Mouse (Mus musculus): Measurements from ENCODE around the gene Sowaha. TPM values are rescaled to one million over a fixed set of nuclear protein-coding genes. Genes with fewer than 3 reads are reported as not detected.

Sowaha gene
- polyA plus RNA-seq (2012; ENCODE audit: insufficient read depth, low replicate concordance) = not detected in 2 replicates

GRCm38 (mm10) chr11:53479783-53480301 lies at the start of gene Sowaha, which contains the start of gene Gm9945:
Gene Sowaha, minus strand, starts transcription at chr11:53480274.
Gene Gm9945, plus strand, starts transcription at chr11:53480166.
- Histone ChIP-seq H3K27me3 (replicated peaks) (peaks cover 62% of the 10 kb centered on the region), H3K36me3 (replicated peaks; ENCODE audit: low read length) (no peaks in the 10 kb centered on the region), H3K4me1 (peaks cover 49% of the 10 kb centered on the region), H3K9me3 (peaks cover 13% of the 10 kb centered on the region), H3K4me3 (replicated peaks) (peak within 1 kb of the TSS; percentile 89)
- TF ChIP-seq FLI1 (IDR thresholded peaks at IDR 0.05; ENCODE audit: low read length) (no peak), GATA1 (IDR thresholded peaks at IDR 0.05; ENCODE audit: borderline replicate concordance, low read length) (no peak)

DNA sequence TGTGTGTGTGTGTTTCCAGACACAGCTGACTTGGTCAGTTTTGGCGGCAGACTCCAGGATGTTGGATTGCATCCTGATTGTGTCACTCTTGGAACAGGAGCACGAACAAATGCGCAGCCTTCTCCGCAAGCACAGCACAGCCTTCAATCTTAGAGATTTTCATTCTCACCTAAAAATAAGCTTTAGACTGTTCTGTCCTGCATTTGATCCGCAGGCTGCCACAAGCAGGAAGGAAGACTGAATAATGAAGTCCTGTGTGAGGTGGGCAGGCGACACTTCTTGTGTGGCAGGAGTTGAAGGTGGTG lies 49.1 kb upstream of the Sowaha start:
- no peak for TF ChIP-seq GATA1 (IDR thresholded peaks at IDR 0.05; ENCODE audit: borderline replicate concordance, low read length)
- TF ChIP-seq FLI1 (IDR thresholded peaks at IDR 0.05; ENCODE audit: low read length) = no peak
- no peaks in the 10 kb centered on the region for H3K27me3 ChIP-seq (replicated peaks)
- H3K4me1 ChIP-seq = peaks cover 80% of the 10 kb centered on the region
- H3K36me3 ChIP-seq (replicated peaks; ENCODE audit: low read length) = peaks cover 81% of the 10 kb centered on the region
- no peak overlapping the region for H3K4me3 ChIP-seq (replicated peaks)
- no peaks in the 10 kb centered on the region for H3K9me3 ChIP-seq

GRCm38 (mm10) chr11:53528397-53529252 lies 48.6 kb upstream of the Sowaha start:
- H3K4me1 ChIP-seq = peaks cover 86% of the 10 kb centered on the region
- no peaks in the 10 kb centered on the region for H3K9me3 ChIP-seq
- H3K4me3 ChIP-seq (replicated peaks) = peak overlapping the region; percentile 66
- peaks cover 77% of the 10 kb centered on the region for H3K36me3 ChIP-seq (replicated peaks; ENCODE audit: low read length)
- TF ChIP-seq FLI1 (IDR thresholded peaks at IDR 0.05; ENCODE audit: low read length) (no peak), GATA1 (IDR thresholded peaks at IDR 0.05; ENCODE audit: borderline replicate concordance, low read length) (no peak)
- H3K27me3 ChIP-seq (replicated peaks) = no peaks in the 10 kb centered on the region

DNA sequence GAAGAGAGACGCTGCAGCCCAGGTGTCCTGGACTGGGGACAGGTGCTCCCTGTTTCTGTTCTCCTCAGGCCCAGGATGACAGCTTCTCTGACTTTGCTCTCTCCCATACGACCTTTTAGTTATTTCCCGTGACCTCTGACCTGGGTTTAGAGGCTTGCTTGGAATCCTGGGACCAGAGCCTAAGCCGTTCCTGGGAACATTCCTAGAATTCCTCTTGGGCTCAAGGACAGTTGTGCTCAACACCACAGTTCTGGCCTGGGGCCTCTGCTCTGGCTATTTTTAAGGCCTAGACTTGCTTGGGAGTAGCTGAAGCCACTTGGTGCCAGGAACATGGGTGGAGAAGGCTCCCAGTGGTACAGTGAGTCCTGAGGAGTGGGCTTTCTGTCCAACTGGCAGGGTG lies 45.4 kb upstream of the Sowaha start:
- no peak for TF ChIP-seq GATA1 (IDR thresholded peaks at IDR 0.05; ENCODE audit: borderline replicate concordance, low read length)
- TF ChIP-seq FLI1 (IDR thresholded peaks at IDR 0.05; ENCODE audit: low read length) = no peak
- Histone ChIP-seq H3K9me3 (no peaks in the 10 kb centered on the region), H3K27me3 (replicated peaks) (no peaks in the 10 kb centered on the region), H3K4me3 (replicated peaks) (no peak overlapping the region), H3K36me3 (replicated peaks; ENCODE audit: low read length) (peaks cover 74% of the 10 kb centered on the region), H3K4me1 (peaks cover 100% of the 10 kb centered on the region)

- peak overlapping the region; percentile 34 for H3K4me3 ChIP-seq (replicated peaks)
- peaks cover 69% of the 10 kb centered on the region for H3K36me3 ChIP-seq (replicated peaks; ENCODE audit: low read length)
- peaks cover 99% of the 10 kb centered on the region for H3K4me1 ChIP-seq
- TF ChIP-seq FLI1 (IDR thresholded peaks at IDR 0.05; ENCODE audit: low read length) (no peak), GATA1 (IDR thresholded peaks at IDR 0.05; ENCODE audit: borderline replicate concordance, low read length) (no peak)
- no peaks in the 10 kb centered on the region for H3K27me3 ChIP-seq (replicated peaks)
- no peaks in the 10 kb centered on the region for H3K9me3 ChIP-seq
Observed at GRCm38 (mm10) chr11:53524905-53525304, 44.8 kb upstream of the Sowaha start.

DNA sequence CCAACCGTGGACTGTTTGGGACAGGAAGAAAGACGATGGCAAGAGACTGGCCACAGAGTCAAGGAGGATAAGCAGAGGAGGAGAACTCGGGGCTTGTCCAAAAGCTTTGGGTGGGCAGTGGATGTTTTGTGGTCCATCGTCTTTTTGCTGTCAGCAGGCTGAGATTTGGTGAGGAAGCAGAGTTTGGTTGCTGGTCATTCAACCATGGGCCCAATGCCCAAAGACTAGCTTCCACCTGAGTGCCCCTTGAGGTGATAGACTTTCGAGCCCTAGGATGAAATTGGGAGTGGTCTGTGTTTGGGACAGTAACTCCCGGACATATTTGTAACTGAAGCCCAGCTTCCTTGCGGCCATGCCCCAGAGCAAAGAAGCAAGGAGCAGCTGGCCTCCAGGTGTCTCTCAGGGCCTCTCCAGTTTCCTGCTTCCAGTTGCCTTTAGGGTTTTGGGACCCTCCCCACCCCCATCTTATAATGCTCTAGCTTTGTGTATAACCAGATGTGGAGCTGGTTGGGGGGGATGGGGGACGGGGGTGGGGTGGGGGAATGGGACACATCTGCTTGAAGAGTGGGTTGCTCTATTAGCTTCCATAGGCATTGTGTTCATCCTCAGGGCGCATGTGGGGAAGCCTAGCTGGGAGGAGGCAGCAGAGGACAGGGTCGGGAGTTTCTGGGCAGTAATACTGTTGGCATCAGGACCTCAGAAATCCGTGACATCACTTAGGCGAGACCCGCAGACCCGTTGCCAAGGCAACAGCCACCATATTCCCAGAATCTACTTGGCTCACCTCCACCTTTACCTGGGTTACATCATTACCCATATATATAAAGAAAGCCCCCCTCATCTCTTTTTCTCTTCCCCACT lies 43.7 kb upstream of the Sowaha start:
- Histone ChIP-seq H3K9me3 (no peaks in the 10 kb centered on the region), H3K27me3 (replicated peaks) (no peaks in the 10 kb centered on the region), H3K4me1 (peaks cover 96% of the 10 kb centered on the region), H3K36me3 (replicated peaks; ENCODE audit: low read length) (peaks cover 61% of the 10 kb centered on the region), H3K4me3 (replicated peaks) (no peak overlapping the region)
- TF ChIP-seq GATA1 (IDR thresholded peaks at IDR 0.05; ENCODE audit: borderline replicate concordance, low read length) = no peak
- no peak for TF ChIP-seq FLI1 (IDR thresholded peaks at IDR 0.05; ENCODE audit: low read length)

- peaks cover 96% of the 10 kb centered on the region for H3K4me1 ChIP-seq
- no peaks in the 10 kb centered on the region for H3K27me3 ChIP-seq (replicated peaks)
- peak overlapping the region; percentile 2 for H3K4me3 ChIP-seq (replicated peaks)
- H3K36me3 ChIP-seq (replicated peaks; ENCODE audit: low read length) = peaks cover 57% of the 10 kb centered on the region
- H3K9me3 ChIP-seq = no peaks in the 10 kb centered on the region
- TF ChIP-seq GATA1 (IDR thresholded peaks at IDR 0.05; ENCODE audit: borderline replicate concordance, low read length) (no peak), FLI1 (IDR thresholded peaks at IDR 0.05; ENCODE audit: low read length) (no peak)
Observed at GRCm38 (mm10) chr11:53522930-53523329, 42.9 kb upstream of the Sowaha start.

DNA sequence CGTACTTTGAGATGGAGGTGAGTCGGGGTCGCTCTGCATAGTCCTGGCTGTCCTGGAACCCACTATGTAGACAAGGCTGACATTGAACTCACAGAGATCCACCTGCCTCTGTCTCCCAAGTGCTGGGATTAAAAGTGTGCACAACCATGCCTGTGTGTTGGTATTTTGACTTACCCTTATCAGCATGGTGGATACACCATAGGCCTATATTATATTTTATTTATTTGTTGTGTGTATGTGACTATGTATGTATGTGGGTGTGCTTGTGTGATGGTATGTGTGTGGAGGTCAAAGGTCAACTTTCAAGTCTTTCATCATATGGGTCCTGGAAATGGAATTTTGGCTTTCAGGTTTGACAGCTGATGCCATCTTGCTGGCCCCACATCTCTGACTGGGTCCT lies 42.3 kb upstream of the Sowaha start:
- peaks cover 52% of the 10 kb centered on the region for H3K36me3 ChIP-seq (replicated peaks; ENCODE audit: low read length)
- peaks cover 96% of the 10 kb centered on the region for H3K4me1 ChIP-seq
- no peak for TF ChIP-seq GATA1 (IDR thresholded peaks at IDR 0.05; ENCODE audit: borderline replicate concordance, low read length)
- no peak for TF ChIP-seq FLI1 (IDR thresholded peaks at IDR 0.05; ENCODE audit: low read length)
- H3K9me3 ChIP-seq = no peaks in the 10 kb centered on the region
- H3K4me3 ChIP-seq (replicated peaks) = no peak overlapping the region
- no peaks in the 10 kb centered on the region for H3K27me3 ChIP-seq (replicated peaks)

DNA sequence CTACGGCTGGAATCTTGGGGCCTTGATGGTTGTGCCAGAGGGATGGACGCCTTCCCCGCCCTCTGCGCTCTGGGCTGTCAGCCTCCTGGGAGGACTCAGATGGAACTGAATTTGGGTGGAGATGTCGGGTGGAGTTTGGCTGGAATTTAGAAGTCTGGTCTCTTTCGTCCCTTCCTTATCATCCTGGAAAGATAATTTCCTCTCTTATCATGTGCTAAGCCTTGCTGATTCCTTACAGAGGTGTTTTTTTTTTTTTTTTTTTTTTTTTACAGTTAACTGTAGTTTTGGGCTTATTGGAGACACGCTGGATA lies 41.7 kb upstream of the Sowaha start:
- TF ChIP-seq GATA1 (IDR thresholded peaks at IDR 0.05; ENCODE audit: borderline replicate concordance, low read length) (no peak), FLI1 (IDR thresholded peaks at IDR 0.05; ENCODE audit: low read length) (no peak)
- peaks cover 96% of the 10 kb centered on the region for H3K4me1 ChIP-seq
- peaks cover 47% of the 10 kb centered on the region for H3K36me3 ChIP-seq (replicated peaks; ENCODE audit: low read length)
- H3K9me3 ChIP-seq = no peaks in the 10 kb centered on the region
- peak overlapping the region; percentile 94 for H3K4me3 ChIP-seq (replicated peaks)
- H3K27me3 ChIP-seq (replicated peaks) = no peaks in the 10 kb centered on the region
